Mouse (Mus musculus): Measurements from ENCODE around the gene Trim7. TPM values are rescaled to one million over a fixed set of nuclear protein-coding genes. Genes with fewer than 3 reads are reported as not detected.
"Not testable (repeated sequence)": the region's sequence is repeated elsewhere in the genome, so short reads cannot be mapped to it uniquely, and the experiment has no call there.

Gene Trim7
- 1.9 TPM for polyA plus RNA-seq (2012; fragmentation: generic; extraction: Trizol)
- long read RNA-seq, experiment 1, partial matches to known transcripts = 0 of 3 reads
- long read RNA-seq, experiment 1, other reads (novel, unspliced or antisense) = 2 of 3 reads
- long read RNA-seq, experiment 2, transcript Trim7-201 (7 exons, 2,161 nt) = major isoform, 11 of 12 reads
- long read RNA-seq, experiment 2, partial matches to known transcripts = 0 of 12 reads
- long read RNA-seq, experiment 2, other reads (novel, unspliced or antisense) = 1 of 12 reads

DNA sequence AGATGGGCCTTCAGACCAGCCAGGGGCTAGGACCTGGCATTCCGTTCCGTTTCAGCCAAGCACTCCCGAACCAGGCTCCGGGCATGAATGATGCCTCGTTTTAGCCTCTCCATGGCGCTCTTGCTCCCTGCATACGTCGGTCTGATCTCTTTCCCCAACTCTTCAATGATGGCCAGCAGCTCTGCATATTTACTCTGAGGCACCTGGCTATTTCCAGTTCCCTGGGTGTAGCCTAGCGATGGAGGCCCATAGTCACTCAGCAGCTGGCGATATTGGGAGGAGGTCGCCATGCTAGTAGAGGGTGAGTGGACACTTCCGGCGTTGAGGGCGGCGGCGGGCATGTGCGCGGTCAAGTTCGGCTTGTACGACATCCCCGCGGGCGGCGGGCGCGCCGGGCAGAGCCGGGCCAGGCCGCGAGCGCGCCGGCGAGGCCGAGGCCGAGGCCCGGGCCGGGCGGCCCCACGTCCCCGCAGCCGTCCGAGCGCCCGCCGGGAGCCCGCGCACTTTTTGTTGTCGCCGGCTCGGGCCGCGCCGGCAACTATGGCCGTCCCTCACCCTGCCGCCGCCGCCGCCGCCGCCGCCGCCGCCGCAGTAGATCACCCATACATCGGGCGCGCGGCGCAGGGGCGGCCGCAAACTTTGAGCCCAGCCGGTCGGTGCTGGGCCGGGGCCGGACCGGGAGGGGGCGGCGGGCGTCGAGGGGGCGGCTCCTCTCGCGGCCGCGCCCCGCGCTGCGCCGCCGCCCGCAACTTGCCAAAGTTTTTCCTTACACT, at the start of gene Trim7, which contains the start of gene Gm12184:
Gene Trim7, plus strand, starts transcription at position 162 of the 773 bp plus-strand sequence.
Gene Gm12184, minus strand, starts transcription at position 677 of the 773 bp plus-strand sequence.
- H3K79me3 ChIP-seq (ENCODE audit: low read depth); H3K27me3 ChIP-seq (ENCODE audit: control insufficient read depth, insufficient read depth, insufficient read length); H3K36me3 ChIP-seq (ENCODE audit: control insufficient read depth, insufficient read depth); H3K79me2 ChIP-seq (ENCODE audit: control insufficient read depth, insufficient read depth): not testable (repeated sequence)
- Histone ChIP-seq H3K4me3 (ENCODE audit: insufficient read depth, poor library complexity, severe bottlenecking) (peak within 1 kb of the TSS; percentile 25), H3ac (ENCODE audit: control insufficient read depth, insufficient read length, low read depth) (peak within 1 kb of the TSS; percentile 0)

GRCm38 (mm10) chr11:48776664-48777063, 49.3 kb upstream of the Trim7 start:
- TF ChIP-seq MYOG (IDR thresholded peaks at IDR 0.05; ENCODE audit: control insufficient read depth, extremely low read depth, insufficient read length) (no peak), CTCF (IDR thresholded peaks at IDR 0.05; ENCODE audit: control insufficient read depth, insufficient read depth, insufficient read length) (peak; percentile 47), MYOD1 (IDR thresholded peaks at IDR 0.05; ENCODE audit: control insufficient read depth, insufficient read length, low read depth) (no peak)
- Histone ChIP-seq H3K36me3 (ENCODE audit: control insufficient read depth, insufficient read depth) (no peaks in the 10 kb centered on the region), H3K27me3 (ENCODE audit: control insufficient read depth, insufficient read depth, insufficient read length) (no peaks in the 10 kb centered on the region), H3K79me3 (ENCODE audit: low read depth) (no peaks in the 10 kb centered on the region), H3K4me3 (ENCODE audit: insufficient read depth, poor library complexity, severe bottlenecking) (no peak overlapping the region), H3ac (ENCODE audit: control insufficient read depth, insufficient read length, low read depth) (no peak overlapping the region), H3K79me2 (ENCODE audit: control insufficient read depth, insufficient read depth) (no peaks in the 10 kb centered on the region)

GRCm38 (mm10) chr11:48777303-48777702, 48.6 kb upstream of the Trim7 start:
- Histone ChIP-seq H3K27me3 (ENCODE audit: control insufficient read depth, insufficient read depth, insufficient read length) (no peaks in the 10 kb centered on the region), H3ac (ENCODE audit: control insufficient read depth, insufficient read length, low read depth) (no peak overlapping the region), H3K36me3 (ENCODE audit: control insufficient read depth, insufficient read depth) (no peaks in the 10 kb centered on the region), H3K79me3 (ENCODE audit: low read depth) (no peaks in the 10 kb centered on the region), H3K4me3 (ENCODE audit: insufficient read depth, poor library complexity, severe bottlenecking) (no peak overlapping the region), H3K79me2 (ENCODE audit: control insufficient read depth, insufficient read depth) (no peaks in the 10 kb centered on the region)
- TF ChIP-seq CTCF (IDR thresholded peaks at IDR 0.05; ENCODE audit: control insufficient read depth, insufficient read depth, insufficient read length) (no peak), MAX (IDR thresholded peaks at IDR 0.05) (no peak), USF1 (IDR thresholded peaks at IDR 0.05; ENCODE audit: low read depth) (no peak), CEBPB (IDR thresholded peaks at IDR 0.05; ENCODE audit: low read depth) (no peak), MYOD1 (IDR thresholded peaks at IDR 0.05; ENCODE audit: control insufficient read depth, insufficient read length, low read depth) (no peak), MYOG (IDR thresholded peaks at IDR 0.05; ENCODE audit: control insufficient read depth, extremely low read depth, insufficient read length) (no peak), FOSL1 (IDR thresholded peaks at IDR 0.05; ENCODE audit: insufficient read depth, low read length, poor library complexity, severe bottlenecking) (no peak)

GRCm38 (mm10) chr11:48779450-48779849, 46.5 kb upstream of the Trim7 start:
- TF ChIP-seq CEBPB (IDR thresholded peaks at IDR 0.05; ENCODE audit: low read depth) = no peak
- TF ChIP-seq CTCF (IDR thresholded peaks at IDR 0.05; ENCODE audit: control insufficient read depth, insufficient read depth, insufficient read length) = no peak
- no peak for TF ChIP-seq FOSL1 (IDR thresholded peaks at IDR 0.05; ENCODE audit: insufficient read depth, low read length, poor library complexity, severe bottlenecking)
- TF ChIP-seq USF1 (IDR thresholded peaks at IDR 0.05; ENCODE audit: low read depth) = no peak
- no peak for TF ChIP-seq MYOG (IDR thresholded peaks at IDR 0.05; ENCODE audit: control insufficient read depth, extremely low read depth, insufficient read length)
- TF ChIP-seq MAX (IDR thresholded peaks at IDR 0.05) = no peak
- TF ChIP-seq MYOD1 (IDR thresholded peaks at IDR 0.05; ENCODE audit: control insufficient read depth, insufficient read length, low read depth) = no peak
- Histone ChIP-seq H3ac (ENCODE audit: control insufficient read depth, insufficient read length, low read depth) (no peak overlapping the region), H3K36me3 (ENCODE audit: control insufficient read depth, insufficient read depth) (no peaks in the 10 kb centered on the region), H3K79me3 (ENCODE audit: low read depth) (no peaks in the 10 kb centered on the region), H3K27me3 (ENCODE audit: control insufficient read depth, insufficient read depth, insufficient read length) (no peaks in the 10 kb centered on the region), H3K79me2 (ENCODE audit: control insufficient read depth, insufficient read depth) (no peaks in the 10 kb centered on the region), H3K4me3 (ENCODE audit: insufficient read depth, poor library complexity, severe bottlenecking) (no peak overlapping the region)

- Histone ChIP-seq H3K79me3 (ENCODE audit: low read depth) (no peaks in the 10 kb centered on the region), H3K79me2 (ENCODE audit: control insufficient read depth, insufficient read depth) (no peaks in the 10 kb centered on the region), H3K36me3 (ENCODE audit: control insufficient read depth, insufficient read depth) (no peaks in the 10 kb centered on the region), H3ac (ENCODE audit: control insufficient read depth, insufficient read length, low read depth) (no peak overlapping the region), H3K27me3 (ENCODE audit: control insufficient read depth, insufficient read depth, insufficient read length) (no peaks in the 10 kb centered on the region), H3K4me3 (ENCODE audit: insufficient read depth, poor library complexity, severe bottlenecking) (no peak overlapping the region)
- TF ChIP-seq CTCF (IDR thresholded peaks at IDR 0.05; ENCODE audit: control insufficient read depth, insufficient read depth, insufficient read length) (no peak), MYOD1 (IDR thresholded peaks at IDR 0.05; ENCODE audit: control insufficient read depth, insufficient read length, low read depth) (no peak), MYOG (IDR thresholded peaks at IDR 0.05; ENCODE audit: control insufficient read depth, extremely low read depth, insufficient read length) (no peak), FOSL1 (IDR thresholded peaks at IDR 0.05; ENCODE audit: insufficient read depth, low read length, poor library complexity, severe bottlenecking) (no peak), CEBPB (IDR thresholded peaks at IDR 0.05; ENCODE audit: low read depth) (no peak), MAX (IDR thresholded peaks at IDR 0.05) (no peak), USF1 (IDR thresholded peaks at IDR 0.05; ENCODE audit: low read depth) (no peak)
Observed at GRCm38 (mm10) chr11:48782243-48782642, 43.7 kb upstream of the Trim7 start.

Measured in C2C12 (cell line).